Mouse (Mus musculus): Measurements from ENCODE around the gene Hyou1. TPM values are rescaled to one million over a fixed set of nuclear protein-coding genes. Genes with fewer than 3 reads are reported as not detected.
"Not testable (repeated sequence)": the region's sequence is repeated elsewhere in the genome, so short reads cannot be mapped to it uniquely, and the experiment has no call there.

Gene Hyou1
- total RNA-seq, 1 experiment, result 246 TPM

GRCm38 (mm10) chr9:44335331-44336092 is 43.8 kb upstream of the Hyou1 start:
- H3K9ac ChIP-seq (ENCODE audit: insufficient read depth, low read depth, low read length, poor library complexity, severe bottlenecking), result peak overlapping the region; percentile 92
- no peak for DNase-seq (ENCODE audit: low read depth, low spot score)
- peak overlapping the region; percentile 86 for H3K27ac ChIP-seq (ENCODE audit: insufficient read depth, low read depth, low read length, poor library complexity, severe bottlenecking)
- H3K4me3 ChIP-seq (ENCODE audit: insufficient read depth in 1 of 2, low read depth in 1 of 2, low read length in 2 of 2, poor library complexity in 1 of 2, severe bottlenecking in 1 of 2), result peak overlapping the region; percentile 89 to 91
- peaks cover 27% of the 10 kb centered on the region for H3K36me3 ChIP-seq (ENCODE audit: control insufficient read depth, insufficient read depth, low read length, poor library complexity, severe bottlenecking)
- H3K4me1 ChIP-seq (ENCODE audit: control insufficient read depth in 2 of 2, insufficient read depth in 2 of 2, low read length in 2 of 2, poor library complexity in 1 of 2), result peaks cover 0 to 7% of the 10 kb centered on the region in 2 experiments; a peak in 1 of 4 replicates
- in situ Hi-C loops (cut with MboI; ENCODE audit: low sequenced_read_pairs in 2 of 2, unreplicated experiment in 2 of 2), result no loop called here
- TF ChIP-seq MAFK (IDR thresholded peaks at IDR 0.05; ENCODE audit: insufficient read depth, low read depth, low read length) (no peak), ZNF384 (IDR thresholded peaks at IDR 0.05; ENCODE audit: low read depth, low read length) (no peak), HCFC1 (IDR thresholded peaks at IDR 0.05; ENCODE audit: borderline replicate concordance, insufficient read depth, low read length) (no peak), ZC3H11A (IDR thresholded peaks at IDR 0.05; ENCODE audit: borderline replicate concordance, low read depth, low read length) (no peak), CHD2 (IDR thresholded peaks at IDR 0.05; ENCODE audit: low read depth, low read length) (no peak)
- H3K9me3 ChIP-seq (ENCODE audit: control insufficient read depth, insufficient read depth, low read depth, low read length), result no peaks in the 10 kb centered on the region

- no peak for DNase-seq (ENCODE audit: low read depth, low spot score)
- peak overlapping the region; percentile 86; the same call in 1 of the 2 replicates for H3K27ac ChIP-seq (ENCODE audit: insufficient read depth, low read depth, low read length, poor library complexity, severe bottlenecking)
- TF ChIP-seq CHD2 (IDR thresholded peaks at IDR 0.05; ENCODE audit: low read depth, low read length) (no peak), ZC3H11A (IDR thresholded peaks at IDR 0.05; ENCODE audit: borderline replicate concordance, low read depth, low read length) (no peak), HCFC1 (IDR thresholded peaks at IDR 0.05; ENCODE audit: borderline replicate concordance, insufficient read depth, low read length) (no peak), MAFK (IDR thresholded peaks at IDR 0.05; ENCODE audit: insufficient read depth, low read depth, low read length) (no peak), ZNF384 (IDR thresholded peaks at IDR 0.05; ENCODE audit: low read depth, low read length) (no peak)
- in situ Hi-C loops (cut with MboI; ENCODE audit: low sequenced_read_pairs in 2 of 2, unreplicated experiment in 2 of 2), result no loop called here
- peak overlapping the region; percentile 92 for H3K9ac ChIP-seq (ENCODE audit: insufficient read depth, low read depth, low read length, poor library complexity, severe bottlenecking)
- peaks cover 26% of the 10 kb centered on the region for H3K36me3 ChIP-seq (ENCODE audit: control insufficient read depth, insufficient read depth, low read length, poor library complexity, severe bottlenecking)
- no peaks in the 10 kb centered on the region for H3K9me3 ChIP-seq (ENCODE audit: control insufficient read depth, insufficient read depth, low read depth, low read length)
- H3K4me3 ChIP-seq (ENCODE audit: insufficient read depth in 1 of 2, low read depth in 1 of 2, low read length in 2 of 2, poor library complexity in 1 of 2, severe bottlenecking in 1 of 2), result peak overlapping the region; percentile 89 to 91
- H3K4me1 ChIP-seq (ENCODE audit: control insufficient read depth in 2 of 2, insufficient read depth in 2 of 2, low read length in 2 of 2, poor library complexity in 1 of 2), result peaks cover 0 to 7% of the 10 kb centered on the region in 2 experiments; a peak in 1 of 4 replicates
These were observed 43.2 kb upstream of the Hyou1 start for GRCm38 (mm10) chr9:44336093-44336406.

GRCm38 (mm10) chr9:44336513-44336912 is 42.8 kb upstream of the Hyou1 start:
- H3K9ac ChIP-seq (ENCODE audit: insufficient read depth, low read depth, low read length, poor library complexity, severe bottlenecking), result peak overlapping the region; percentile 48; the same call in 1 of the 2 replicates
- peaks cover 27% of the 10 kb centered on the region for H3K36me3 ChIP-seq (ENCODE audit: control insufficient read depth, insufficient read depth, low read length, poor library complexity, severe bottlenecking)
- H3K4me1 ChIP-seq (ENCODE audit: control insufficient read depth in 2 of 2, insufficient read depth in 2 of 2, low read length in 2 of 2, poor library complexity in 1 of 2); H3K9me3 ChIP-seq (ENCODE audit: control insufficient read depth, insufficient read depth, low read depth, low read length); in situ Hi-C loops (cut with MboI; ENCODE audit: low sequenced_read_pairs in 2 of 2, unreplicated experiment in 2 of 2); H3K27ac ChIP-seq (ENCODE audit: insufficient read depth, low read depth, low read length, poor library complexity, severe bottlenecking); DNase-seq (ENCODE audit: low read depth, low spot score): not testable (repeated sequence)
- H3K4me3 ChIP-seq (ENCODE audit: insufficient read depth in 1 of 2, low read depth in 1 of 2, low read length in 2 of 2, poor library complexity in 1 of 2, severe bottlenecking in 1 of 2), result peak overlapping the region; percentile 89 to 91
- 0 out of 2 replicates have a peak, but pooled peaks have one; percentile 1 for TF ChIP-seq CHD2 (IDR thresholded peaks at IDR 0.05; ENCODE audit: low read depth, low read length)

DNA sequence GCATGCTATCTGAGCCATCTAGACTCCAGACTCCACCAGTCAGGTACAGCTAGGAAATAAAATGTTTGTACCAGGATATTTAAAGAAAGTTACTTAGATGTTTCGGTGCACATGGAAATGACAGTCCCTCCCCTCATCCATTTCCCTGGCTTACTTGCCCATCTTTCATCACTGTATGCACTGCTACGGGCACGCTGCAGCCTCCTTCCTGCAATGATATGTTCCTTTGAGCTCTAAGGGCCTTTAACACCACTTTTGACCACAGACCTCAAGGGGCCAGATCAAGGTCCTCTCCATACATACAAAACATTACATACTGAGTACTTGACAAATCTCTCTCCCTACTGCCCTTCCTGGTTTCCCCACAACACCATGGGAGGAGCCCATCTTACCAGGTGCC is 42.3 kb upstream of the Hyou1 start:
- Histone ChIP-seq H3K27ac (ENCODE audit: insufficient read depth, low read depth, low read length, poor library complexity, severe bottlenecking) (no peak overlapping the region), H3K4me3 (ENCODE audit: insufficient read depth in 1 of 2, low read depth in 1 of 2, low read length in 2 of 2, poor library complexity in 1 of 2, severe bottlenecking in 1 of 2) (peak overlapping the region; percentile 50), H3K36me3 (ENCODE audit: control insufficient read depth, insufficient read depth, low read length, poor library complexity, severe bottlenecking) (peaks cover 26% of the 10 kb centered on the region), H3K9me3 (ENCODE audit: control insufficient read depth, insufficient read depth, low read depth, low read length) (no peaks in the 10 kb centered on the region), H3K9ac (ENCODE audit: insufficient read depth, low read depth, low read length, poor library complexity, severe bottlenecking) (0 out of 2 replicates have a peak overlapping the region, but pooled peaks have one; percentile 48), H3K4me1 (ENCODE audit: control insufficient read depth in 2 of 2, insufficient read depth in 2 of 2, low read length in 2 of 2, poor library complexity in 1 of 2) (peaks cover 0 to 7% of the 10 kb centered on the region in 2 experiments; a peak in 1 of 4 replicates)
- in situ Hi-C loops (cut with MboI; ENCODE audit: low sequenced_read_pairs in 2 of 2, unreplicated experiment in 2 of 2), result no loop called here
- TF ChIP-seq ZC3H11A (IDR thresholded peaks at IDR 0.05; ENCODE audit: borderline replicate concordance, low read depth, low read length) (no peak), CHD2 (IDR thresholded peaks at IDR 0.05; ENCODE audit: low read depth, low read length) (no peak), HCFC1 (IDR thresholded peaks at IDR 0.05; ENCODE audit: borderline replicate concordance, insufficient read depth, low read length) (no peak), ZNF384 (IDR thresholded peaks at IDR 0.05; ENCODE audit: low read depth, low read length) (no peak), MAFK (IDR thresholded peaks at IDR 0.05; ENCODE audit: insufficient read depth, low read depth, low read length) (no peak)
- DNase-seq (ENCODE audit: low read depth, low spot score), result no peak
